Mouse (Mus musculus) limb, embryonic 11.5 days (tissue): ENCODE data around the gene Cog2. TPM values are rescaled to one million over a fixed set of nuclear protein-coding genes. Genes with fewer than 3 reads are reported as not detected.

Experiments used
- ATAC-seq: fragments of 200-750 bp; cut with Nextera tagmentation; 2 replicates; pipeline ENCODE4 v1.8.0; 2017; ENCODE audit warnings: low read depth; ENCODE audit not compliant: insufficient number of reproducible peaks, low FRiP score, low TSS enrichment
- DNase-seq: peaks from one replicate; pipeline ENCODE4 v3.0.0-alpha.2; 2015; ENCODE audit warnings: low spot score
- H3K27ac ChIP-seq: fragments of 300-500 bp; sonication (generic); replicated peaks from 2 replicates; pipeline ENCODE4 v1.5.1; 2014; ENCODE audit warnings: low read depth, mild to moderate bottlenecking, low read length
- H3K27me3 ChIP-seq: fragments of 300-500 bp; sonication (generic); 2 replicates; pipeline ENCODE4 v1.6.1; 2014; ENCODE audit warnings: mild to moderate bottlenecking, low read length, mixed read lengths; ENCODE audit not compliant: control insufficient read depth, insufficient read depth
- H3K36me3 ChIP-seq: fragments of 300-500 bp; sonication (generic); 2 replicates; pipeline ENCODE4 v1.6.1; 2014; ENCODE audit warnings: mild to moderate bottlenecking, low read length, moderate library complexity, mixed read lengths; ENCODE audit not compliant: control insufficient read depth, insufficient read depth
- H3K4me1 ChIP-seq: fragments of 300-500 bp; sonication (generic); 2 replicates; pipeline ENCODE4 v1.6.1; 2014; ENCODE audit warnings: low read length, mixed read lengths; ENCODE audit not compliant: control insufficient read depth, insufficient read depth
- H3K4me2 ChIP-seq: fragments of 300-500 bp; sonication (generic); 2 replicates; pipeline ENCODE4 v1.6.1; 2014; ENCODE audit warnings: low read depth, mild to moderate bottlenecking, moderate library complexity; ENCODE audit not compliant: severe bottlenecking
- H3K4me3 ChIP-seq: fragments of 300-500 bp; sonication (generic); 2 replicates; pipeline ENCODE4 v1.5.1; 2014; ENCODE audit warnings: low read depth, low read length
- H3K9ac ChIP-seq: fragments of 300-500 bp; sonication (generic); 2 replicates; pipeline ENCODE4 v1.6.1; 2014; ENCODE audit warnings: mild to moderate bottlenecking, low read length
- H3K9me3 ChIP-seq: fragments of 300-500 bp; sonication (generic); 2 replicates; pipeline ENCODE4 v1.6.1; 2016; ENCODE audit warnings: low read length; ENCODE audit not compliant: control insufficient read depth
- WGBS: fragments of 180-500 bp; shearing (Covaris S2); extraction: QIAGEN DNeasy Blood & Tissue Kit; methylation state at CpG from one replicate; pipeline ENCODE4 v1.1.7; 2014; 5-methylcytosine and 5-hydroxymethylcytosine counted together
- polyA plus RNA-seq: library from polyadenylated mRNA; unstranded; fragments of >200 nt; fragmentation: Nextera tagmentation; extraction: Ambion mirVana; gene quantifications from 2 replicates; pipeline ENCODE4 v1.2.1, GENCODE M21; 2014

Gene Cog2
- polyA plus RNA-seq, 1 experiment from 2014 or later = 38.9 TPM

DNA sequence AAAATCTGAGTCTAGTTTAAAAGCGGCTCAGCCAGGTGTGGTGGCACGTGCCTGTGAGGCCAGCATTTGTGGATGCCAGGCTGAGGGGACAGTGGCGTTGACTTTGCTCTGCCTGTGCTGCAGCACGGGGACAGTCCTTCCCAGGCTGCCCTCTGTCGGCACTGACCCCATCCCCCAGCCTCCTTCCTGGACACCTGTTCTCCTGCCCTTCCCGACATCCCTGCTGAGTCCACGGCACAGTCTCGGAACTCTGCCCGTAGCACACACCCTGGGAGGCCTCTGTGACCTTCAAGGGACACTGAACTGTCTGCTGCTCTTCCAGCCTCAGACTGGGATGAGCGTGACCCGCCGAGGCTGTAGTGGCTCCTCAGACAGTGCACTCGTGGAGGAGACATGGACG is 9.5 kb downstream of the Cog2 start:
- H3K4me2 ChIP-seq = no peak overlapping the region
- H3K27ac ChIP-seq = no peak overlapping the region
- peaks cover 7% of the 10 kb centered on the region; the same call in 1 of the 2 replicates for H3K36me3 ChIP-seq
- no peaks in the 10 kb centered on the region for H3K27me3 ChIP-seq
- ATAC-seq (no peak), DNase-seq (no peak)
- 89% methylated on average over 14 of the region's 14 CpGs for WGBS
- no peaks in the 10 kb centered on the region for H3K4me1 ChIP-seq
- no peak overlapping the region for H3K4me3 ChIP-seq
- H3K9me3 ChIP-seq = no peaks in the 10 kb centered on the region
- no peak overlapping the region for H3K9ac ChIP-seq

DNA sequence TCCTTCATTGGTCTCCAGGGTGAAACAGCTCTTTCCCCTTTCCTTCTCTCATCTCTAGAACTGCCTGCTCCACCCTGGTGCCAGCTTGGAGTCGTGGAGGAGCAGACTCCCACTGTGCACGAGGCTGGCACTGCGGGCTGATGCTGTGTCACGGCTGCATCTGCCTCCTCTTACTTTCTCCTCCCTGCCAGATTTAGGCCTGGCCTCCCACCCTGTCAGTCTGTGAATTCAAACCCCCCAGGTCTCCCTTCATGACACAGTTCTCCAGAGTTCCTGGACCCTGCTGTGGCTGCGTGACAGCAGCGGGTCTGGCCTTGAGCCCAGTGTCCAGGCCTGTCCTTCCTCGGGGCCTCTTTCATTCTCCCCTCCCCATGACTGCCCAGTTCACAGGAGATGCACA is 10.0 kb downstream of the Cog2 start:
- Histone ChIP-seq H3K27ac (no peak overlapping the region), H3K4me3 (no peak overlapping the region), H3K9ac (no peak overlapping the region), H3K4me1 (no peaks in the 10 kb centered on the region), H3K36me3 (peaks cover 9% of the 10 kb centered on the region; the same call in 1 of the 2 replicates), H3K4me2 (no peak overlapping the region), H3K27me3 (no peaks in the 10 kb centered on the region), H3K9me3 (no peaks in the 10 kb centered on the region)
- WGBS = 91% methylated on average over 7 of the region's 7 CpGs
- no peak for DNase-seq
- ATAC-seq = no peak

DNA sequence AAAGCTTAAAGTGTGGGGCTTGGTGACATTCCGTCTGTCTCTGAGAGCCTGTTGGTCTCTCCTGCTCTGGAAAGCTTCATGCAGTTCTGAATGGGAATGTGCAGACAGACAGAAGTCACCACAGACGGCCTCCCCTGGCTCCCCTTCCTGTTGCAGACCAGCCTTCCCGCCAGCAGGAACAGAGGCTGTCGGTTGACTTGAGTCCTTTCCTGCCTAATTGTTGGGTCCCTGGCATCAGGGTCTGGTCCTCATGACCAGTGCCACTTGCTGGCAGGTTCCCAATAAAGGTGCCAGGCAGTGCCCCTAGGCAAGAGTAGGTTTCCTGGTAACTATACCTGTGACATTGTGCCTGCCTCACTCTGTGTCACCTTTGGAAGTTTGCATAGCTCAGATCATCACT is 10.4 kb downstream of the Cog2 start:
- no peaks in the 10 kb centered on the region for H3K4me1 ChIP-seq
- no peak overlapping the region for H3K9ac ChIP-seq
- H3K4me3 ChIP-seq = no peak overlapping the region
- no peak for DNase-seq
- H3K4me2 ChIP-seq = no peak overlapping the region
- H3K36me3 ChIP-seq = peaks cover 12% of the 10 kb centered on the region
- no peak for ATAC-seq
- no peak overlapping the region for H3K27ac ChIP-seq
- H3K27me3 ChIP-seq = no peaks in the 10 kb centered on the region
- 88% methylated on average over 4 of the region's 4 CpGs for WGBS
- no peaks in the 10 kb centered on the region for H3K9me3 ChIP-seq

DNA sequence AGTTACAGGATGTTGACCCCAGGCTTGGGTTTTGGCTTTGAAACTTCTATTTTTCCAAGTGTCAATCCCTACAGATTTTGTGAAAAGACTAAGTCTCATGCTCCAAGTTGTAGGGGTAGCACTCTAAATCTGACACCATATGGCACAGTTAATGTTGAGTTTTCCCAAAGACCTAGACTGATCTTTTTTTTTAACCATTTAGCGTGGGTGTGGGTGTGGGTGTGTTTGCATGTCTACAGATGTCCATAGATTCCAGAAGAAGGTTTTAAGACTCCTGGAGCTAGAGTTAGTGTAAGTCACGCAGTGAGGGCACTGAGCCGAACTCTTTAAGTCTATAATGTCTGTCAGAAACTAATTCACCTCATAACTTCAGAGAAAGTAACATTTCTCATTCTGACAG is 12.1 kb downstream of the Cog2 start:
- no peaks in the 10 kb centered on the region for H3K9me3 ChIP-seq
- no peak for ATAC-seq
- no peak overlapping the region for H3K9ac ChIP-seq
- H3K27me3 ChIP-seq = no peaks in the 10 kb centered on the region
- H3K36me3 ChIP-seq = peaks cover 10% of the 10 kb centered on the region
- no peak for DNase-seq
- no peaks in the 10 kb centered on the region for H3K4me1 ChIP-seq
- no peak overlapping the region for H3K4me2 ChIP-seq
- 93% methylated on average over 3 of the region's 3 CpGs for WGBS
- no peak overlapping the region for H3K27ac ChIP-seq
- no peak overlapping the region for H3K4me3 ChIP-seq

DNA sequence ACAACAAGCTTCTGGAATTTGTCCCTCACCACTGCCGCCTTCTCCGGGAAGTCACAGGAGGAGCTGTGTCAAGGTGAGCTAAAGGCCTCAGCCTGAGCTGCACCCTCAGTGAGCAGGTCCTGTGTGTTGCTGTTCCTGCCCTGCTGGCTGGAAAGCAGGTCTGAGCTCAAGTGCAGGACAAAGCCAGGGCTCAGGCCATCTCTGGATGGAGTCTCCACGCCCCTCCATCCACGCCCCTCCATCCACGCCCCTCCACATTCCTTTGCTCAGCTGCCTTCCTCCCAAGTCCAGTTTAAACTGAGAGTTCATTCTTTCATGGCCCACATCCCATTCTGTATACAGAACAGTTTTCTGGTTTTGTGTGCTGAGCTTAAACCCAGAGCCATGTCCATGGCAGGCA is 14.9 kb downstream of the Cog2 start:
- Histone ChIP-seq H3K9me3 (no peaks in the 10 kb centered on the region), H3K27ac (no peak overlapping the region), H3K9ac (no peak overlapping the region), H3K4me2 (no peak overlapping the region), H3K4me1 (no peaks in the 10 kb centered on the region), H3K4me3 (no peak overlapping the region), H3K27me3 (no peaks in the 10 kb centered on the region), H3K36me3 (peaks cover 13% of the 10 kb centered on the region)
- 87% methylated on average over 5 of the region's 5 CpGs for WGBS
- no peak for DNase-seq
- no peak for ATAC-seq

DNA sequence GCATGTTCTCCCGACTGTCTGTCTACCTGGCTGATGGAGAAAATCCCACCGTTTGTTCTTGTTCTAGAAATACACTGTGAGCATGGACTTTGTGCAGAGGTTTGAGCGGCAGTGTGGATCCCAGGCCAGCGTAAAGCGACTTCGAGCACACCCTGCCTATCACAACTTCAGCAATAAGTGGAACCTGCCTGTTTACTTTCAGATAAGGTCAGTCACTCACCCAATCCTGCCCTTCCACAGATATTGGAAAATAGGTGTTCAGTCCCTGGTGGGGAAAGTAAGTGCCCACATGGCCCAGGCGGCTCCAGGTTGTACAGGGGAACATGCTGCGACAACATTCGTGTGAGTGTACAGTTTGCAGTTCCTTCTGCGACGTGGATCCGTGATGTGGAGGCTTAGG is 20.3 kb downstream of the Cog2 start:
- H3K36me3 ChIP-seq = peaks cover 6% of the 10 kb centered on the region
- 93% methylated on average over 12 of the region's 12 CpGs for WGBS
- no peak overlapping the region for H3K27ac ChIP-seq
- H3K9ac ChIP-seq = no peak overlapping the region
- no peaks in the 10 kb centered on the region for H3K9me3 ChIP-seq
- H3K27me3 ChIP-seq = no peaks in the 10 kb centered on the region
- DNase-seq (no peak), ATAC-seq (no peak)
- no peak overlapping the region for H3K4me2 ChIP-seq
- no peaks in the 10 kb centered on the region for H3K4me1 ChIP-seq
- H3K4me3 ChIP-seq = no peak overlapping the region

DNA sequence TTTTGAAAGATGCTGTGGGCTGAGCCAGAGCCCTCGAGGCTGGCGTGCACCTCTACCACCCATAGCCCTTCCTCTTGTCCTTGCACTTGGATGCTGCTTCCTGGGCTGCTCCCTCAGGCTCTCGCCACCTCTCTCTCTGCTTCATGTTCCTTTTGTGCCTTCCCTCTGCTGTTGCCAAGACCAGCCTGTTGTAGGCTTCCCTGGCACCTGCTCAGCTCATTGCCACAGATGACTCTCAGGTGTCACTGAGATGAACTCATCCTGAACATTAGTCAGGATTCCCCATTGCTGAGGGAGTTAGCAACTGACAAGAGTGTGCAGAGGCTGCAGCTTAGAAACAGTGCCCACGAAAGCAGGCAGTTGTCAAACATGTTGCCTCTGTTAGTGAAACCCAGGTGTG is 21.4 kb downstream of the Cog2 start:
- no peak for DNase-seq

DNA sequence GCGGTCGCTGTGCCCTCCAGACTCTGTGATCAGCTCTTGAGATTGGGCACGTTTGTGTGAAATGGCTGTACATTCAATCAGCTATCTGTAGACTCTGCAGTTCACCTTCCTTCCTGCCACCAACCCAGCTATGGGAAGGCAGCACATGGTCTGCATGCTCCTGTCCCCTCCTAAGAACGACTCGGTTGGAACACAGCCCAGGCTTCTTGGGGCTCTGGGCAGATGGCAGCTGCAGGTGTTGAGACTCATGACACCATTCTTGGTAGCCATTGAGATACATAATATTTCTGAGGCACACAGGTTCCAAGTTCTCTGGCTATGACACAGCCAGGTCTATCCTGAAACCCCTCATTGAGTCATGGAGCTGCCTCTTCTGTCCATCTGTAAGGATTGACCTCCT is 22.7 kb downstream of the Cog2 start:
- Histone ChIP-seq H3K9me3 (no peaks in the 10 kb centered on the region), H3K27me3 (no peaks in the 10 kb centered on the region), H3K4me3 (no peak overlapping the region), H3K4me1 (no peaks in the 10 kb centered on the region), H3K36me3 (peaks cover 13% of the 10 kb centered on the region), H3K27ac (no peak overlapping the region), H3K9ac (no peak overlapping the region), H3K4me2 (no peak overlapping the region)
- 93% methylated on average over 5 of the region's 5 CpGs for WGBS
- DNase-seq (no peak), ATAC-seq (no peak)

More for the DNA sequence above, 21.4 kb downstream of the Cog2 start:
- H3K4me1 ChIP-seq = no peaks in the 10 kb centered on the region
- H3K9me3 ChIP-seq = no peaks in the 10 kb centered on the region
- H3K27ac ChIP-seq = no peak overlapping the region
- H3K27me3 ChIP-seq = no peaks in the 10 kb centered on the region
- no peak overlapping the region for H3K9ac ChIP-seq
- no peak overlapping the region for H3K4me2 ChIP-seq
- H3K4me3 ChIP-seq = no peak overlapping the region
- H3K36me3 ChIP-seq = peaks cover 10% of the 10 kb centered on the region
- WGBS = 88% methylated on average over 4 of the region's 4 CpGs
- ATAC-seq = no peak

DNA sequence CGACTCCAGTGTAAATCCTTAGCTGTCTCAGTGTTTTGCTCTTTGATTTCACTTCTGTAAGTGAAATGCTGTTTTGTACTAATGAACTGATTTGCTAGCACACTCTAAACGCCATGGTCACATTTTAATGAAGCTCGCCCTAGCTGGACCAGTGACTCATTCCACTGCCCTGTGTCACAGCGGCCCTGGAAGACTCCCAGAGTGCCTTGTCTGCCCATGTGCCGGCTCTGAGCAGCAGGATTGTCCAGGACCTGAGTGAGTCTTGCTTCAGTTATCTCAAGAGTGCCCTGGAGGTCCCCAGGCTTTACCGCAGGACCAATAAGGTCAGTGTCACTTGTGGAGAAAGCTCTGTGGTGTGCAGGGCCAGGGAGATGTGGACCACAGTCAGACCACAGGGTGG is 25.8 kb downstream of the Cog2 start:
- Histone ChIP-seq H3K9me3 (no peaks in the 10 kb centered on the region), H3K4me2 (no peak overlapping the region), H3K27me3 (no peaks in the 10 kb centered on the region), H3K9ac (no peak overlapping the region), H3K36me3 (peaks cover 16% of the 10 kb centered on the region), H3K27ac (no peak overlapping the region), H3K4me3 (no peak overlapping the region), H3K4me1 (no peaks in the 10 kb centered on the region)
- 92% methylated on average over 6 of the region's 6 CpGs for WGBS
- no peak for ATAC-seq
- no peak for DNase-seq
